Mouse (Mus musculus) thymus, adult 2 months (tissue): ENCODE measurements around the gene As3mt.

Experiments
- CTCF ChIP-seq: fragments of 200-500 bp; IDR thresholded peaks from 2 replicates; pipeline ENCODE4 v1.5.1; 2012; ENCODE audit warnings: mild to moderate bottlenecking, control low read depth, low read length, moderate library complexity, borderline replicate concordance; ENCODE audit not compliant: control insufficient read depth, poor library complexity, insufficient read depth; ENCODE audit errors: extremely low read depth
- POLR2A ChIP-seq: fragments of 200-500 bp; IDR thresholded peaks from 2 replicates; pipeline ENCODE4 v1.6.1; 2012; ENCODE audit warnings: mild to moderate bottlenecking, low read length, control low read depth, moderate library complexity; ENCODE audit not compliant: control insufficient read depth, poor library complexity, insufficient read depth; ENCODE audit errors: extremely low read depth

- TF ChIP-seq POLR2A = no peak
- TF ChIP-seq CTCF = no peak
Observed at GRCm38 (mm10) chr19:46763356-46763755, 56.1 kb downstream of the As3mt start.
